Mouse (Mus musculus): ENCODE measurements around the gene Foxred2.

DNA sequence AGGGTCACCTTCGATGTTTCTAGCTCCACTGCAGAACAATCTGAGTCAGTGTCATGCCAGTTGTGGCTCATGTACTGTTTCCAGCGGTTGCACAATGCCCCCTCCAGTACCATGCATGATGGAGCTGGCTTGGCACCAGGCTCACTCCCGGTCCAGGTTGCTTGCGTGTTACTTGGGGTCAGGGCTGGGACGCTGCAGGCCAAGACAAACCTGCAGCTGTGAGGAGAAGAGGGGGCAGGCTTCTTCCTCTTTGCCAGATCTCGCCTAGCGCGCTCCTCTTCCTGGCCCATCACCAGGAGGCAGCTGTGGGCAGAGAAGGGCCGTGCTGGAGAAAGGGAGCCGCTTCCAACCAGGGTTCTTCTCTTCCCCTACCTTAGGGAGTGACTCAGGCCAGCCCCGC, 22.2 kb downstream of the Foxred2 start:
- no peak for TF ChIP-seq CTCF (IDR thresholded peaks at IDR 0.05; ENCODE audit: borderline replicate concordance, extremely low read depth, insufficient read depth, insufficient read length)
- TF ChIP-seq POLR2A (IDR thresholded peaks at IDR 0.05; ENCODE audit: borderline replicate concordance, extremely low read depth, insufficient read depth, insufficient read length, poor library complexity, severe bottlenecking), result no peak

All from brain, embryonic 14.5 days (tissue).